Mouse (Mus musculus) megakaryocyte progenitor cell, adult 5-6 weeks (primary cell): ENCODE measurements around the gene Rhbdf1. TPM values are rescaled to one million over a fixed set of nuclear protein-coding genes. Genes with fewer than 3 reads are reported as not detected.

Experiments
- ATAC-seq: replicated peaks from 2 replicates; pipeline ENCODE4 v1.8.0; 2016; ENCODE audit warnings: mild to moderate bottlenecking, moderate TSS enrichment, inconsistent platforms; ENCODE audit not compliant: poor library complexity
- total RNA-seq, 2 experiments: library from RNA; stranded (forward) in 1 of 2; stranded (reverse) in 1 of 2; fragments of 157-497, 149-512 nt in 1 of 2; fragments of 200-1000 nt in 1 of 2; gene quantifications; 2 replicates each; pipeline versions ENCODE4 v1.2.3 to v1.2.4; 2015 to 2017

The Rhbdf1 gene
- total RNA-seq (2015) (0.22 TPM in 1 of 2 replicates, not detected in the other), total RNA-seq (2017) (0.25 and 2.9 TPM in 2 replicates)

- no peak for ATAC-seq
Measured at GRCm38 (mm10) chr11:32221951-32222409, at the start of gene Rhbdf1. TSS of gene Rhbdf1 (minus strand) at chr11:32222300.

DNA sequence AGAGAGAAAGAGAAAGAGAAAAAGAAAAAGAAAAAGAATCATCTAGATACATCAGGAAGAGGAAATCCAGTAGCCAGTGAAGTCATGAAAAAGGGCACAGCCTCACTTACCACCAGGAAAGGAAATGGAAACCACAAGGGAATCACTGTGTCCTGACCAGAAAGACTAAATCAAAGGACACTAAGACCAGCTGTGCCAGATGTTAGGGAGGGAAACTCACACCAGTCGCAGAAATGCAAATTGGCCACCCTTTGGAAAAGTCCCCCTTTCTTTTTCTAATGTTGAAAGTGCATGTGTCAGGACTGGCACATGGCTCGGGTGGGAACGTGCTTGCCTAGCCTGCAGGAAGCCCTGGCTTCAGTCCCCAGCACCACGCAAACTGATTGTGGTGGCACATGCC lies 49.1 kb upstream of the Rhbdf1 start:
- ATAC-seq: no peak

GRCm38 (mm10) chr11:32268952-32269351 lies 46.9 kb upstream of the Rhbdf1 start:
- ATAC-seq: peak; percentile 63

GRCm38 (mm10) chr11:32267964-32268363 lies 45.9 kb upstream of the Rhbdf1 start:
- no peak for ATAC-seq

DNA sequence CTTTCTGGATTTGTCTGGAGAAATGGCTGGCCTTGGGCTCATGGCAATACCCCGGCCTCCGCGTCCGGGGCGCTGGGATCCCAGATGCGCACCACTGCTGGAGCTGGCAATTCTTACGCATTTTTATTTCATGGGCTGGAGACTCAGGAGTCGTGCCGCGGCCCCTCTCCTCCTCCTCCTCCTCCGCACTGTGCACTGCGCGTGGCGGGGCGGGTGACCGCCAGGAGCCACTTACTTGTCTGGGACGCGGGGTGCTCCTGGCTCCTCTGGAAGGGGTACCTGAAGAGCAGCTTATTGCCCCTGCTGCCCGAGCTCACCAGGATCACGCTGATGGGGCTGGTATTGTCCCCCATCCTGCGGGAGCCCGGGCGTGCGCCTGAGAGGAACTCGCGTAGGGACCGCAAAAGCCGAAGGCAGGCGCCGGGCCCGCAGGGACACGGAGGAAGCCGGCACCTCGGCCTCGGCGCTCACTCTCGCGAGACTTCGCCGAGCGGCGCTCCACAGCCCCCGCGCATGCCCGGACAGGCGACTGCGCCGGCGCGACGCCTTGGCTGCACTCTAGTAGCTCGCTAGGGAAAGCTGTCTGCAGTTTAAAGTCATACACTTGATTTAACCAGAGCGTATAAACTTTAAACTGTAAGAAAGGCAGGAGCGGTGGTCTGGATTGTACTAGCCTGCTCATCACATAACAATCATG lies 45.2 kb upstream of the Rhbdf1 start, which contains the start of gene Nprl3:
Gene Nprl3 (minus strand): TSS at position 520 of the 697 bp plus-strand sequence.
- peak; percentile 77 for ATAC-seq

- no peak for ATAC-seq
Measured at GRCm38 (mm10) chr11:32266776-32267175, 44.7 kb upstream of the Rhbdf1 start.

DNA sequence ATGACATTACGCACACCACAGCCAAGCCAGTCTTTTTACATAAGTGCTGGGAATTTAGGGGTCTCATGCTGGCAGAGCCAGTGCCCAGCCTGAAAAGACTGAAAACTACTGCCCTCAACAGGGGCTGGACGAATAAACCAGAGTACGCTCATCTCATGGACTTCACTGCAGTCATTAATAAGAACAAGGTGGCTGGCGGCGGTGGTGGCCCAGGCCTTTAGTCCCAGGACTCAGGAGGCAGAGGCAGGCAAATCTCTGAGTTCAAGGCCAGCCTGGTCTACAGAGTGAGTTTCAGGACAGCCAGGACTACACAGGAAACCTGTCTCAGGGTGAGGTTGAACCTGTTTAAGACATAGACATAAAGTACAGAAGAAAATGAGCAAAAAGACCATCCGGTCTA lies 44.1 kb upstream of the Rhbdf1 start:
- ATAC-seq: no peak

DNA sequence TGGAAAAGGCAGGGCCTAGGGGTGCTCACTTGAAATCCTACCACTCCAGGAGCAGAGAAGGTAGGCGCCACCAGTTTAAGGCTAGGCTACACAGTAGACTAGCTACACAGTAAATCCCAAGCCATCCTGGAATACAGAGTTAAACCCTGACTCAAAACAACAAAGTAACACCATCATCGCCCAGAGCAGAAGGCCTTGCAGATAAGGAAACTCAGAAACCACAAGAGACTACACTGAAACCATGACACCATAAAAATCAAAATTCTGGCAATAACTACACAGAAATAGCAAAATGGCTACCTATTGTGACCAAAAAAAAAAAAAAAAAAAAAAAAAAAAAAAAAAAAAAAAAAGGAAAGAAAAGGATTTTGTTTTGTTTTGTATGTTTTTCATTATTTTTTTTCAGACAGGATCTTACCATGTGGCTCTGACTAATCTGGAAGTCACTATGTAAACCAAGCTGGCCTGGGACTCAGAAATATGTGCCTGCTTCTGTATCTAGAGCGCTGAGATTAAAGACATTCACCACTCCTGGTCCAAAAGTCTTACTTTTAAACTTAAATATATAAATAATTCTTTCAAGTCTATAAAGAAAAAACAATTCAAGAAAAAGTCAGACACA lies 43.1 kb upstream of the Rhbdf1 start:
- ATAC-seq: peak; percentile 63

- no peak for ATAC-seq
Measured at GRCm38 (mm10) chr11:32262674-32263415, 40.7 kb upstream of the Rhbdf1 start.

DNA sequence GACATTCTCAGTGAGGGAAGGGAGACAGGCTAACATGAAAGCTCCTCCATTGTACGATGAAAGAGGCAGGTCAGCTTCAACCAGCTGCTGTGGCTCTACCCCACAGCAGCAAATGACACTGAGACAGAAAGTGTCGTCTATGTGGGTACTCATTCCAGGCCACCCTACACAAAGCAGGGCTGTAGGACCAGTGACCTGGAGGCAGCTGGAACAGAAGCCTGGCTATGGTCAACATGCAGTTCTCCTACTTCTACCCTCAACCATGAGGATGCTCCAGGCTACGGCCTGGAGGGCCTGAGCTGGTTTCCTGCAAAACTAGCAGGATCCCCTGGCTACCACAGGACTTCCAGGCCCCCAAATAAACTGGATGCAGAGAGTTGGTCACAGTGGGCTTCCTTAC lies 34.5 kb upstream of the Rhbdf1 start:
- ATAC-seq: no peak

- ATAC-seq: peak; percentile 90
Measured at GRCm38 (mm10) chr11:32256146-32256545, 34.0 kb upstream of the Rhbdf1 start.

- no peak for ATAC-seq
Measured at GRCm38 (mm10) chr11:32253121-32253520, 31.0 kb upstream of the Rhbdf1 start.

GRCm38 (mm10) chr11:32250880-32251763 lies 29.0 kb upstream of the Rhbdf1 start:
- ATAC-seq: peak; percentile 82

GRCm38 (mm10) chr11:32248350-32248749 lies 26.2 kb upstream of the Rhbdf1 start:
- ATAC-seq: no peak

DNA sequence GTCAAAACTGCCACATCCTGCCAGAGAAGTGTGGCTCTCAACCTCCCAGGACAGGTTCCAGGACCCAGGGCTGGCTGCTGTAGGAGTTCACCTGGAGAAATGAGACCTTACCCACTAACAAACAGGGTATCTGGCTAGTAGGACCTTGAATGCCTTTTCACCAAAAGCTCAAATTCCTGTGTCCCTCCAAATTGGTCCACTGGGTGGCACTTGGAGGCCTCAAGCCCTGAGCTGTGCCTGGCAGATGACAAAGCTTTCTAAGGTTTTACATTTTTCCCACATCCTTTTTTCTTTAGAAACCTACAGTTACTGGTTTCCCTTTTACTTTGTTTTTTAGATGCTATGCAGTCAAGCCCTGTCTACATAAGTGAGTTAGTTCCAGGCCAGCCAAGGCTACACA lies 25.0 kb upstream of the Rhbdf1 start:
- ATAC-seq: peak; percentile 45

- peak; percentile 93 for ATAC-seq
Measured at GRCm38 (mm10) chr11:32245614-32246013, 23.5 kb upstream of the Rhbdf1 start.

- no peak for ATAC-seq
Measured at GRCm38 (mm10) chr11:32244617-32245016, 22.5 kb upstream of the Rhbdf1 start.

- no peak for ATAC-seq
Measured at GRCm38 (mm10) chr11:32244064-32244463, 22.0 kb upstream of the Rhbdf1 start.

DNA sequence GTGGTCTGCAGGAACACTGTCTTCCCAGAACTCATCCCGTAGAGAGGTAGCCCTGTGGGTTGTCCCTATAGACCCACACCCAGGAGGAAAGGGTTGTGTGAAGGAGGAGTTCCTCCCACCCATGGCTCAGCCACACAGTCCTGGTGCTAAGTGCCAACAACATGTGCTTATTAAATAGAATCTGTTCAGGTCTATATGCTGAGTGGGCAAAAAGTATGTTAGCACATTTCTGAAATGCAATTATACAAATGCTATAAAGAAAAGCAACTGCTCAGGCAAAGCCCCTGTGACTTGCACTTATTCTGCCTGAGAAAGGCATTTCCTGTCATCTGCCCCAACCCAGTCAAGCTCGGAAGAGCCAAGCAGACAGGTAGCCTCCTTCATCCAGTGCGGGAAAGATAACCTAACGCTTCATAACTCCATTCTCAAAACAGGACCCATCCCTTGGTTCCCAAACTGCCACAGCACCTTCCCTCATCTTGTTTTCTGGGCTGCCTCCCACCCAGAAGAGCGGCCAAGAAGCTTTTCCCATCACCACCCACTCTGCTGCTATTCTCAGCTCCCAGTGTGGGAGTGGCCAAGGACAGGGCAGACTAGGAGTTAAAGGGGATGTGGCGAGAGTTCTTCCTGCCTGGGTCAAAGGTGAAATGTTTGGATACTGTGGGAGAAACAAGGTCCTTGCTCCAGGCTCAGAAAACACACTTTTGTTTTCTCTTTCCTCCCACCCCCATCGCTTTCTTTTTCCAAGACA lies 21.3 kb upstream of the Rhbdf1 start:
- no peak for ATAC-seq

- no peak for ATAC-seq
Measured at GRCm38 (mm10) chr11:32242209-32242608, 20.1 kb upstream of the Rhbdf1 start.
